Mouse (Mus musculus): ENCODE results near the gene Cpsf6. TPM values are rescaled to one million over a fixed set of nuclear protein-coding genes. Genes with fewer than 3 reads are reported as not detected.

Cpsf6 gene
- polyA plus RNA-seq, 1 experiment = 14.8 TPM

DNA sequence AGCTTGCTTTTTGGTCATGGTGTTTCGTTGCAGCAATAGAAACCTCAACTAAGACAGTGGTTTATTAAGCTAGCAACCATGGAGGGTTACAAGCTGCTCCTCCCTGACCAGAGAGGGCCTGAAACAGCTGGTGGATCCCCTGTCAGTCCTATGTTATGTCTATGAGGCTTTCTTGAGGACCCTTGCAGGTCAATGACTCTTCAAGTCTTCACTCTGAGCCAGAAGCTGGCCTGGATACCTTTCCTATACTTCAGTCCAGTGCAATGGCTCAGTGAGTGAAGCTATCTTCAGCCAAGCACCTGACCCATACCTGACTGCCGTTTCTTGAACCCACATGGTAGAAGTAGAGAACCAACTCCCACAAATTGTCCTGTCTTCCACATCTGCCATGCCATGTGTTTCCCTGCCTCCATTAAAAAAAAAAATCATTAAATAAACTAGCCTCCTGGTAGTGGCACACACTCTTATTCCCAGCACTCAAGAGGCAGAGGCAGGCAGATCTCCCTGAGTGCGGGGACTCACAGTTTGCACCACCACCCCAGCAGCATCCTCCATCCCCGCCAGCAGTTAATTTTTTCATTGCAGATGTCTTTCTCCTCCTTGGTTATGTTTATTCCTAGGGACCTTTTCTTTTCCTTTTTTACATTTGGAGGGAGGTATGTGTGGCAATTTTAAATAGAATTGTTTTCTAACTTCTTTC lies 4.7 kb upstream of the Cpsf6 start:
- Histone ChIP-seq H3K27me3 (ENCODE audit: control insufficient read depth) (no peaks in the 10 kb centered on the region), H3K4me3 (replicated peaks) (no peak overlapping the region), H3K36me3 (ENCODE audit: control insufficient read depth) (no peaks in the 10 kb centered on the region), H3K9me3 (ENCODE audit: control insufficient read depth, low read length) (no peaks in the 10 kb centered on the region), H3K4me1 (ENCODE audit: control insufficient read depth) (peaks cover 5% of the 10 kb centered on the region)
- TF ChIP-seq GATA1 (IDR thresholded peaks at IDR 0.05; ENCODE audit: low read length) (no peak), TAL1 (IDR thresholded peaks at IDR 0.05; ENCODE audit: low read length) (no peak)

GRCm38 (mm10) chr10:117383941-117384340 lies 4.1 kb upstream of the Cpsf6 start:
- H3K27me3 ChIP-seq (ENCODE audit: control insufficient read depth) = no peaks in the 10 kb centered on the region
- no peak overlapping the region for H3K4me3 ChIP-seq (replicated peaks)
- no peaks in the 10 kb centered on the region for H3K9me3 ChIP-seq (ENCODE audit: control insufficient read depth, low read length)
- TF ChIP-seq TAL1 (IDR thresholded peaks at IDR 0.05; ENCODE audit: low read length) (no peak), GATA1 (IDR thresholded peaks at IDR 0.05; ENCODE audit: low read length) (no peak)
- peaks cover 5% of the 10 kb centered on the region for H3K4me1 ChIP-seq (ENCODE audit: control insufficient read depth)
- H3K36me3 ChIP-seq (ENCODE audit: control insufficient read depth) = no peaks in the 10 kb centered on the region

- H3K4me3 ChIP-seq (replicated peaks) = no peak overlapping the region
- TF ChIP-seq TAL1 (IDR thresholded peaks at IDR 0.05; ENCODE audit: low read length) (no peak), GATA1 (IDR thresholded peaks at IDR 0.05; ENCODE audit: low read length) (no peak)
- H3K9me3 ChIP-seq (ENCODE audit: control insufficient read depth, low read length) = no peaks in the 10 kb centered on the region
- H3K36me3 ChIP-seq (ENCODE audit: control insufficient read depth) = no peaks in the 10 kb centered on the region
- H3K27me3 ChIP-seq (ENCODE audit: control insufficient read depth) = no peaks in the 10 kb centered on the region
- H3K4me1 ChIP-seq (ENCODE audit: control insufficient read depth) = peaks cover 5% of the 10 kb centered on the region
These were observed 3.3 kb upstream of the Cpsf6 start for GRCm38 (mm10) chr10:117382996-117383550.

DNA sequence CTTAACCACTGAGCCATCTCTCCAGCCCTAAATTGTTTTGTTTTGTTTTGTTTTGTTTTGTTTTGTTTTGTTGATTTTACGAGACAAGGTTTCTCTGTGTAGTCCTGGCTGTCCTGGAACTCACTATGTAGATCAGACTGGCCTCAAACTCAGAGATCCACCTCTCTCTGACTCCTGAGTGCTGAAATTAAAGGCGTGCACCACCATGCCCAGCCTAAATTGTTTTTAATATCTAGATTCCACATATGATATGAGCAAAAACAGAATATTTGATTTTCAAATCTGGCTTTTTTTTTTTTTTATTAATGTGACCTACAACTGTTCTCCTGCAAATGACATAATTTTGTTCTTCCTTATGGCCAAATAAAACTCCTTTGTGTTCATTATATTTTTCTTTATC lies 2.3 kb upstream of the Cpsf6 start:
- H3K36me3 ChIP-seq (ENCODE audit: control insufficient read depth) = no peaks in the 10 kb centered on the region
- no peaks in the 10 kb centered on the region for H3K9me3 ChIP-seq (ENCODE audit: control insufficient read depth, low read length)
- TF ChIP-seq TAL1 (IDR thresholded peaks at IDR 0.05; ENCODE audit: low read length) (no peak), GATA1 (IDR thresholded peaks at IDR 0.05; ENCODE audit: low read length) (no peak)
- H3K27me3 ChIP-seq (ENCODE audit: control insufficient read depth) = no peaks in the 10 kb centered on the region
- peaks cover 11% of the 10 kb centered on the region for H3K4me1 ChIP-seq (ENCODE audit: control insufficient read depth)
- H3K4me3 ChIP-seq (replicated peaks) = no peak overlapping the region

GRCm38 (mm10) chr10:117380721-117381570 lies 1.1 kb upstream of the Cpsf6 start:
- H3K27me3 ChIP-seq (ENCODE audit: control insufficient read depth) = no peaks in the 10 kb centered on the region
- H3K4me3 ChIP-seq (replicated peaks) = no peak overlapping the region
- H3K9me3 ChIP-seq (ENCODE audit: control insufficient read depth, low read length) = no peaks in the 10 kb centered on the region
- H3K36me3 ChIP-seq (ENCODE audit: control insufficient read depth) = no peaks in the 10 kb centered on the region
- TF ChIP-seq GATA1 (IDR thresholded peaks at IDR 0.05; ENCODE audit: low read length) (no peak), TAL1 (IDR thresholded peaks at IDR 0.05; ENCODE audit: low read length) (no peak)
- peaks cover 11% of the 10 kb centered on the region for H3K4me1 ChIP-seq (ENCODE audit: control insufficient read depth)

GRCm38 (mm10) chr10:117379441-117379840 lies 374 bp downstream of the Cpsf6 start:
- Histone ChIP-seq H3K36me3 (ENCODE audit: control insufficient read depth) (no peaks in the 10 kb centered on the region), H3K9me3 (ENCODE audit: control insufficient read depth, low read length) (no peaks in the 10 kb centered on the region), H3K4me3 (replicated peaks) (no peak overlapping the region), H3K27me3 (ENCODE audit: control insufficient read depth) (no peaks in the 10 kb centered on the region), H3K4me1 (ENCODE audit: control insufficient read depth) (peaks cover 22% of the 10 kb centered on the region)
- TF ChIP-seq GATA1 (IDR thresholded peaks at IDR 0.05; ENCODE audit: low read length) = no peak
- no peak for TF ChIP-seq TAL1 (IDR thresholded peaks at IDR 0.05; ENCODE audit: low read length)

GRCm38 (mm10) chr10:117378642-117379041 lies 1.2 kb downstream of the Cpsf6 start:
- Histone ChIP-seq H3K27me3 (ENCODE audit: control insufficient read depth) (no peaks in the 10 kb centered on the region), H3K36me3 (ENCODE audit: control insufficient read depth) (no peaks in the 10 kb centered on the region; the same call in 1 of the 2 replicates), H3K4me3 (replicated peaks) (no peak overlapping the region), H3K4me1 (ENCODE audit: control insufficient read depth) (peaks cover 27% of the 10 kb centered on the region), H3K9me3 (ENCODE audit: control insufficient read depth, low read length) (no peaks in the 10 kb centered on the region)
- TF ChIP-seq GATA1 (IDR thresholded peaks at IDR 0.05; ENCODE audit: low read length) = no peak
- no peak for TF ChIP-seq TAL1 (IDR thresholded peaks at IDR 0.05; ENCODE audit: low read length)

GRCm38 (mm10) chr10:117378291-117378555 lies 1.6 kb downstream of the Cpsf6 start:
- no peaks in the 10 kb centered on the region; the same call in 1 of the 2 replicates for H3K36me3 ChIP-seq (ENCODE audit: control insufficient read depth)
- H3K4me3 ChIP-seq (replicated peaks) = no peak overlapping the region
- H3K4me1 ChIP-seq (ENCODE audit: control insufficient read depth) = peaks cover 28% of the 10 kb centered on the region
- no peaks in the 10 kb centered on the region for H3K27me3 ChIP-seq (ENCODE audit: control insufficient read depth)
- no peak for TF ChIP-seq TAL1 (IDR thresholded peaks at IDR 0.05; ENCODE audit: low read length)
- TF ChIP-seq GATA1 (IDR thresholded peaks at IDR 0.05; ENCODE audit: low read length) = no peak
- no peaks in the 10 kb centered on the region for H3K9me3 ChIP-seq (ENCODE audit: control insufficient read depth, low read length)
